Mouse (Mus musculus) testis, adult 2 months (tissue): ENCODE data around the gene Cela2a. TPM values are rescaled to one million over a fixed set of nuclear protein-coding genes. Genes with fewer than 3 reads are reported as not detected.

Experiments used
- H3K27ac ChIP-seq: fragments of 200-500 bp; 2 replicates; pipeline ENCODE4 v1.5.1; 2012; ENCODE audit warnings: low read depth, low read length; ENCODE audit not compliant: control insufficient read depth, insufficient read depth
- H3K27me3 ChIP-seq: fragments of 200-500 bp; 2 replicates; pipeline ENCODE4 v1.6.1; 2012; ENCODE audit warnings: mild to moderate bottlenecking, low read length, moderate library complexity; ENCODE audit not compliant: control insufficient read depth, insufficient read depth
- H3K36me3 ChIP-seq: fragments of 200-500 bp; 2 replicates; pipeline ENCODE4 v1.6.1; 2012; ENCODE audit warnings: mild to moderate bottlenecking, low read length; ENCODE audit not compliant: control insufficient read depth, insufficient read depth
- H3K4me1 ChIP-seq: fragments of 200-500 bp; 2 replicates; pipeline ENCODE4 v1.6.1; 2012; ENCODE audit warnings: low read length; ENCODE audit not compliant: control insufficient read depth, insufficient read depth
- H3K4me3 ChIP-seq: fragments of 200-500 bp; 2 replicates; pipeline ENCODE4 v1.5.1; 2012; ENCODE audit warnings: low read depth, mild to moderate bottlenecking, low read length, moderate library complexity, mixed read lengths; ENCODE audit not compliant: control insufficient read depth
- CTCF ChIP-seq: fragments of 200-500 bp; IDR thresholded peaks from 2 replicates; pipeline ENCODE4 v1.5.1; 2012; ENCODE audit warnings: low read depth, mild to moderate bottlenecking, inconsistent platforms, low read length, moderate library complexity; ENCODE audit not compliant: control insufficient read depth, insufficient read depth, insufficient replicate concordance
- POLR2A ChIP-seq: fragments of 200-500 bp; IDR thresholded peaks from 2 replicates; pipeline ENCODE4 v1.6.1; 2012; ENCODE audit warnings: low read depth, mild to moderate bottlenecking, inconsistent platforms, low read length, moderate library complexity; ENCODE audit not compliant: control insufficient read depth
- polyA plus RNA-seq: library from polyadenylated mRNA; depleted of rRNA; stranded (reverse); fragments of >200 nt; gene quantifications from 2 replicates; pipeline ENCODE4 v1.2.3, GENCODE M21; 2012

Gene Cela2a
- polyA plus RNA-seq, 1 experiment: 6.5 TPM

DNA sequence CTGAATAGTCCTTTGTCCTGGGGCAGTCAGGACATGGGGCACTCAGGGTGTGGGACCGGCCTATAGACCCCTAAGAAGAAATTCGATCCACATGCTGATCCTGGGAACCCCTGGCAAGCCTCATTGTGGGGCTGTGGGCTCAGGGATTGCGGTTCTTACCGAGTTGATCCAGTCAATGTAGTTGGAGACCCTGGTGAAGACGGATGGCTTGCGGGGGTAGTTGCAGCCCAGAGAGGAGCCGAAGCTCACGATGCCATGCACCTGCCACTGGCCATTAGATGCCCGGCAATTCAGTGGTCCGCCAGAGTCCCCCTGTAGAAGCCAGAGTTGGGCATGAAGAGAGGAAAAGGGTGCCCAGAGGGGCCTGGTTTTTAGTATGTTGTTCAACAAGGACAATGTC, 8.3 kb downstream of the Cela2a start:
- H3K36me3 ChIP-seq: no peaks in the 10 kb centered on the region; the same call in 1 of the 2 replicates
- TF ChIP-seq POLR2A (no peak), CTCF (no peak)
- peaks cover 14% of the 10 kb centered on the region for H3K4me1 ChIP-seq
- H3K27me3 ChIP-seq: no peaks in the 10 kb centered on the region
- no peak overlapping the region for H3K4me3 ChIP-seq
- H3K27ac ChIP-seq: no peak overlapping the region

DNA sequence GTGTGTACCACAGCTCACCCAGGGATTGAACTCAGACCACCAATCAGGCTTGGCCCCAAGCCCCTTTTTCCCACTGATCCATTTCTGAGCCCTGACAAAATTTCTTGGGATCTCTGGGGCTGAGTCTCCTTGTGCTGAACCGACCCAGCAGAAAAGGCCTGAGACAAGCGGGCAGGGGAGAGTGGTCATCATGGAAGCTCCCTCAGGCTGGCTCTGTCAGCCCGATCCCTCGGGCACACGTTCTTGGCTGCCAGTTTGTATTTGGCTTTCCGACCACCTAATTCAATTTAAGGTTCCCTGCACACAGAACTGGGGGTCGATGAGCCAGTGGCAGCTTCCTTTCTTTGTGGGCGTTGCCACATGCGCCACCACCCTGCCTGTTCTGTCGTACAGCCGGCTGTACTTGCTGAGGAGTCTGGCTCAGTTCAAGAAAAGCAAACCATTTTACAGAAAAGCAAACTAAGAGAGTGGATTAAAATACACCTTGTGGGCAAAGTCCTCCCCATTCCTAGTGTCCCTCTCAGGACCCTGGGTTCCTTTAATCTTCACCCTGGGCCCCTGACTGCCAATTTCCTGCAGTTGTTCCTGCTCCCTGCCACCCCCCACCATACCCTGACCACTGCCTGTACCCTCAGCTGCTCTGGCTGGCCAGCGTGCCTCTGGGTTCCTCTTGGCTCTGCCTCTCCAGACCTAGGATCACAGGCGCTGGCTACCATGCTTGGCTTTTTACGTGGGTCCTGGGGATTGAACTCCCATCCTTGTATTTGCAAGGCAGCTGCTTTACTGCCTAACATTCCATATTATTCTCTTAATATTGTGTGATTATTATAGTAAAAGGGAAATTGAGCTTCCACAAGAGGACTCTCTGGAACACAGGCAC, 8.9 kb downstream of the Cela2a start:
- Histone ChIP-seq H3K27ac (no peak overlapping the region), H3K36me3 (no peaks in the 10 kb centered on the region; the same call in 1 of the 2 replicates), H3K27me3 (no peaks in the 10 kb centered on the region), H3K4me1 (peaks cover 11% of the 10 kb centered on the region), H3K4me3 (no peak overlapping the region)
- TF ChIP-seq POLR2A (no peak), CTCF (no peak)

DNA sequence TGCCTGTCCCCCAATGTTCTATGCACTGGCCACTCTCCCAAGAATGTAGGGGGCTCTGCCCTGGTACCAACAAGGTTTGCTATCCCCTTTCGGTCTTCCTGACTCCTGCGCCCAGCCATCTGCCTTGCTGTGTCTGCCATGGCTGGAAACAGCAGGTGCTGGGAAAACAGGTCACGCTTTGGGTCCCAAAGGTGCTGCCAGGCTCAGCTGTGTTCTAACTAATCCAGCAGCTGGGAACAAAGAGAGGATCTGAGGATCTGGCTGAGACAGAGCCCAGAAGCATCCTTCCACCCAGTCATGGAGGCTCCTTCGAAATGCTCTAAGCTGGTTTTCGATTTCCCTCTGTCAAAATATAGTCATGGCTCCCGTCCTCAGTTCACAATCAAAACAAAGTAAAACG, 9.7 kb downstream of the Cela2a start:
- Histone ChIP-seq H3K4me1 (peaks cover 4% of the 10 kb centered on the region), H3K4me3 (no peak overlapping the region), H3K36me3 (no peaks in the 10 kb centered on the region; the same call in 1 of the 2 replicates), H3K27ac (no peak overlapping the region), H3K27me3 (no peaks in the 10 kb centered on the region)
- TF ChIP-seq POLR2A: no peak
- TF ChIP-seq CTCF: no peak

DNA sequence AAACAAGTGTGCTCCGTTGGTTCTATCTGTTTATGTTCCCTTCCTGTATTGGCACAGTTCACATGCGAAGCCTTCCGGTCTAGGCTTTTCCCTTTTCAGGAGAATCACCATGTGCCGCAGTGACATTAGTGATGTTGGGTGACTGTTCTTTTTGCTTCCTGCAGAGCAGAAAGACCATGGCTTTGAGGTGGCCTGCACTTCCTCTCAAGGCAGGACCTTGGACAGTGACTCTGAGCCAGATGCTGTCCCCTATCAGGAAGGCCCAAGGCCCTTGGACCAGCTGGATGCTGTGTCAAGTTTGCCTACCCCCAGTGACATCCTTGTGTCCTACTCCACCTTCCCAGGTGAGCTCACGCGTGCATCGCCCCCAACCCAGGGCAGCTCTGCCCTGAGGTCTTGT, 14.6 kb downstream of the Cela2a start:
- H3K27ac ChIP-seq: no peak overlapping the region
- no peaks in the 10 kb centered on the region for H3K27me3 ChIP-seq
- no peak overlapping the region for H3K4me3 ChIP-seq
- peaks cover 2% of the 10 kb centered on the region for H3K36me3 ChIP-seq
- no peaks in the 10 kb centered on the region for H3K4me1 ChIP-seq
- TF ChIP-seq POLR2A (no peak), CTCF (no peak)

DNA sequence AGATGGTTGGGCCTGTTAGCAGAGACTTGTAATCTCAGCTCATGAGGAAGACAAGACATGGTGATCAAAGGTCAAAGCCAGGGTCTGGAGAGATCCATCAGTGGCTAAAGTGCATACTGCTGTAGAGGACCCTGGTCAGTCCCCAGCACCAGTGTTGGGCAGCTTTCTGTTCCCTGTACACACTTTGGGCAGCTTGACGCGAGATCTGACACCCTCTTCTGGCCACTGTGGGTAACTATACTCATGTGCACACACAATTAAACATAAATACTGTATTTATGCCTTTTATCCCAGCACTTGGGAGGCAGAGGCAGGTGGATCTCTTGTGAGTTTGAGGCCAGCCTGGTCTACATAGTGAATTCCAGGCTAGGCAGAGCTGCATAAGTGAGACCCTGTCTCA, 15.0 kb downstream of the Cela2a start:
- H3K36me3 ChIP-seq: peaks cover 2% of the 10 kb centered on the region
- H3K4me1 ChIP-seq: no peaks in the 10 kb centered on the region
- TF ChIP-seq POLR2A (no peak), CTCF (no peak)
- no peaks in the 10 kb centered on the region for H3K27me3 ChIP-seq
- no peak overlapping the region for H3K4me3 ChIP-seq
- no peak overlapping the region for H3K27ac ChIP-seq

DNA sequence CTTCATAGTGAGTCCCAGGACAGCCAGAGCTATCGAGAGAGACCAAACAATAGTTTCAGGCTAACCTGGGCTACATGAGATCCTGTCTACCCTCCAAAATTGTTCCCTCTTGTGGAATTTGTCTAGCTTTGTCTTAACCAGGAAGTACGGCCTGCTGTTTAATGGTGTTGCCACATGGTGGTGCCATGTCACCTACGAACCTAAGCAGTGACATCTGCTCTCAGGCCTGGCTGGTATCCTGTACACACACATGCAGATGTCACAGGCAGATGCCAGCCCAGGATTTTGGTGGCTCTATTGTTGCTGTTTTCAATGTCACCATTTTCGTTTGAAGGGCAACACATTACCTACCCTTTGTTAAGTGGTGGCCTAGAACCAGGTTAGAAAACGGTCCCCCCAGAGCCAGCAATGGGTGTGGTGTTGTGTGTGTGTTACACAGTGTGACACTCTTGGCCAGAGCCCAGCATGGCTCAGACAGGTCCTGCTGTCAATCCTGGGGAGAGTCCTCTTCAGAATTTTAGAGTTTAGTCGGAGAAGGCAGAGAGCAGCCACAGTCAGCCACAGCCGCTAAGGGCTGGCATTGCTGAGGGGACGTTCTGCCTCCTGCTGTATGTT, 16.0 kb downstream of the Cela2a start:
- TF ChIP-seq POLR2A (no peak), CTCF (peak; percentile 63; the same call in 1 of the 2 replicates)
- H3K27ac ChIP-seq: no peak overlapping the region
- peaks cover 2% of the 10 kb centered on the region for H3K36me3 ChIP-seq
- no peak overlapping the region for H3K4me3 ChIP-seq
- H3K27me3 ChIP-seq: no peaks in the 10 kb centered on the region
- no peaks in the 10 kb centered on the region for H3K4me1 ChIP-seq

DNA sequence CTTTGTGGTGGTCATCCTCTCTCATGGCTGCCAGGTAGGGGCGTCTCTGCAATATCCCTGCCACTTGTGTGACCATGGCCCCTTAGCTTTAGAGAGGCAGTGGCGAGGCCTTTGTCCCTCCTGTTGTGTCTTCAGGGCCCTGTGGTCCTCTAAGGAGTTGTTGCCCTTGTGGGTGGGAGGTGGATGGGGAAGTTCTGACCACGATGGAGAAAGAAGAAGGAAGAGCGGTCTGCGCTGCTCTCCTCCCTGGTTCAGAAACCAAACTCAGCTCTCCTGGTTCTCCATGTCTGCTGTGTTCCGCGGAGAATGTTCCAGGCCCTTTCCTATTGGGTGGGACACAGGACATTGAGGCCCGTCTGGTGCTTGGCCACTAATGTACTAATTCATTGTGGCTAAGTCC, 20.1 kb downstream of the Cela2a start:
- H3K27ac ChIP-seq: no peak overlapping the region
- H3K4me1 ChIP-seq: no peaks in the 10 kb centered on the region
- H3K4me3 ChIP-seq: no peak overlapping the region
- peaks cover 2% of the 10 kb centered on the region for H3K36me3 ChIP-seq
- TF ChIP-seq POLR2A (no peak), CTCF (no peak)
- no peaks in the 10 kb centered on the region for H3K27me3 ChIP-seq

DNA sequence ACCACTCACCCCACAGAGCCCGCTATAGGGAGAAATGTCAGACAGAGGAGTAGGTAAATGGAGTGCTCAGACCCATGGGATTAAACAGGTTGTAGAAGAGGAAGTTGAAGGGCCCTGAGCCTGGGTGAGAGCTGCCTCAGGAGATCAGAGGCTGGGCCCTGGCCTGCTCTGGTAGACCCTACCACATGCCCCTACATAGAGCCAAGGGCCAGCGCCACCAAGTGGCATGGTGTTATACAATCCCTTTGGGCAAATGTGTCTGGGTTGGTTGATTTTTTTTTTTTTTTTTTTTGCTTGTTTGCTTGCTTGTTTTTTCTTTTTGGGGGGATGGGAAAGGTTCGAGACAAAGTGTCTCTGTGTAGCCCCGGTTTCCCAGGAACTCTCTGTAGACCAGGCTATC, 21.9 kb downstream of the Cela2a start:
- TF ChIP-seq CTCF (no peak), POLR2A (no peak)
- Histone ChIP-seq H3K4me3 (no peak overlapping the region), H3K27me3 (no peaks in the 10 kb centered on the region), H3K4me1 (no peaks in the 10 kb centered on the region), H3K36me3 (no peaks in the 10 kb centered on the region; the same call in none of the 2 replicates), H3K27ac (no peak overlapping the region)
